Mouse (Mus musculus) brain, embryonic 18.5 days (tissue): ENCODE results near the gene Fry.

Experiments
- DNase-seq: peaks from one replicate; pipeline ENCODE4 v3.0.0-alpha.2; 2012; ENCODE audit warnings: low read depth, low spot score

Fry gene

DNA sequence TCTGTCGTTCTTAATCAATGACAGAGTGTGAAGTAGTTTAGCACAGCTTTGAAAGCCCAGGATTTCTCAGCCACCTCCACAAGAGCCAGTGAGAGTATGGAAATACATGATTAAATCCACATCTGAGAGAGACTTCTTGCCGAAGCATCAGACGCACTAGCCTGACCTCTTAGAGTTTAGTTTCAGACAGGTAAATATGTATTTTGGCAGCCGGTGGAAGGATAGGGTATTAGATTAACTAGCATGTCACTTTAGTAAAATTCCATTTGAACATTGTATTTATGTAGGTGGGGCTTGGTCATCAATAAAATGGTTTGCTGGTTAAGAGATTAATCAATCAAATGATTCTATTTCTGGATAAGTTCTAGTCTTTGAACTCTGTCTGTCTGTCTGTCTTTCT is 152.0 kb downstream of the Fry start:
- DNase-seq, result no peak

DNA sequence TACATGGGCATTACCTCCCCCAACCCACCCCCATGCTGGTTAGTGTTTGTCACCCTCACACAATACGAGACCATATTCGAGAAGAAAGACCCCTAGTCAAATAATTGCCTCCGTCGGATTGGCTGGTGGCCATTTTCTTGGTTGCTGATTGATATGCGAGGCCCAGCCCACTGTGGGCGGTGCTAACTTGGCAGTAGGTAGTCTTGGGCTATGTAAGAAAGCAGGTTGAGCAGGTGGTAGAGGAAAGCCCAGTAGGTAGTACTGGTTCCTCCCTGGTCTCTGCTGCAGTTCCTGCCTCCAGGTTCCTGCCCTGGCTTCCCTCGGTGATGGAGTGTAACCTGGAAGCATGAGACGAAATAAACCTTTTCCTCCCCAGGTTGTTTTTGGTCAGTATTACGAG is 153.7 kb downstream of the Fry start:
- no peak for DNase-seq

GRCm38 (mm10) chr5:150275314-150275713 is 156.9 kb downstream of the Fry start:
- DNase-seq, result no peak

- DNase-seq, result no peak
Observed at GRCm38 (mm10) chr5:150276611-150277010, 158.2 kb downstream of the Fry start.

GRCm38 (mm10) chr5:150279387-150279786 is 160.9 kb downstream of the Fry start:
- DNase-seq, result no peak

GRCm38 (mm10) chr5:150281084-150281483 is 162.6 kb downstream of the Fry start:
- DNase-seq, result no peak

DNA sequence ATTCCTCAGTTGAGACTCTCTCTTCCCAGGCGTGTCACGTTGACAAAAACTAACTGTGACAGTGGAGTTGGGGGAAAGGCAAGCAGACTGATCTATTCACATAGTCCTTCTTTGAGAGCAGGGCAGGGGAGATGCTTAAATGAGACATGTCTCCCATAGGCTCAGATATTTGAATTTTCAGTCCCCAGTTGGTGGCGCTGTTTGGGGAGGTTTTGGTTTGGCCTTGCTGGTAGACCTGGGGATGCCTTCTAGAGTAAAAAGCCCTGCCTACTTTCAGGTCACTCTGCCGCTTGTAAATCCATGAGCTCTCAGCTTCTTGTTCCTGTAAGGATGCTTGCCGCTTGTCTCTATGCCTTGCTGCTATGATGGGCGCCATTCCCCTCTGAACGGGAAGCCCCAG is 163.6 kb downstream of the Fry start:
- no peak for DNase-seq

DNA sequence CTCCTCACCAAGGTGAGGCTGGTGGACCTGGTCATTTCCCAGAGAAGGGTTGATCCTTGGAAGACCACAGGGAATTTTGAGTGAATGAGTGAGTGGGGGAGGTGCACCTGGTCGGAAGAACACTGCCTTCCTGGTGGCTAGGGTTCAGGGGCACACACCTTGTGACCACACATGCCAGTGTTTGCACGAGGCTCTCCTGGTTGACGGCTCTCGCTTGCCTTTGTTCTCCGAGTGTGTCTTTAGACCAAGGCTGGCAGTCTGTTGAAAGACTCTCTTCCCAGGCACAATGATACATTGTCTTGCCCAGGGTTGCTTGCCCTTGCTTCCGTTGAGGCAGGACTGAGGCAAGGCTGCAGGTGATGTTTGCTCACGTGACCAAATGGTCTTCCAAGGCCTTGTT is 169.5 kb downstream of the Fry start:
- DNase-seq, result no peak

- no peak for DNase-seq
Observed at GRCm38 (mm10) chr5:150289611-150290010, 171.2 kb downstream of the Fry start.

- DNase-seq, result no peak
Observed at GRCm38 (mm10) chr5:150290494-150291199, 172.2 kb downstream of the Fry start.

GRCm38 (mm10) chr5:150291216-150291615 is 172.8 kb downstream of the Fry start:
- no peak for DNase-seq

DNA sequence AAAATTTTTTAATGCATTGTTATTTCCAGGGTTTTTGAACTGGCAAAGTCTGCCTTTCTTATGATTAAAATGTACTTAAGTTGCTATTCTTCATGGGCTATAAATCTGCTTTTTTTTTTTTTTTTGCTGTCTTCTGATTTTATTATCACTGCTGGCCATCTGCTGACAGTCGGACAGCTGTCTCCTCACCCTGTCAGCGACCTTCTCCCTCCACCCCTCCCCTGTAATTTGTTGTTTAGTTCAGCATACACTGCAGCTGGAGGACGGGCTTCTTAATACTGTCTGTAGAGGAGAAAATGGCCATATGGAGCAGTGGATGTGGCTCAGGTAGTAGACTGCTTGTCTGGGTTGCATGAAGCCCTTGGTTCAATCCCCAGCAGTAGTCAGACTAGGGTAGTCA is 173.7 kb downstream of the Fry start:
- no peak for DNase-seq

DNA sequence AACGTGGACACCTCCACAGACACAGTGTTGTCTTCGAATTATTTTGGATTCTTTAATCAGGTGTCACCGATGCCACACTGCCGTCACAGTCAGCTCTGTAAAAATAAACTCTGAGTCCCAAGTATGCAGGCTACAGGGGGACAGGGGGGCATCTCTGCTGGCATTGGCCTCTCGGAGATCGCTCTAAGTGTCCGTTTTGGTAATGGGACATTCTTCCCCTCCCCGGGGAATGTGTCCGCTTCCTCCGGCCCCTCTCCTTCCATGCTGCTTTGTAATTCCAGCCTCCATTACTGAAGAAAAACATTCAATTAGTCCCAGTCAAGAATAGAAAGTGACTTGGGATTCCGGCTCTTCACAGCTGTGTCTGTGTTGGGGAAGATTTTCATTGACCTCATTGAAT is 175.9 kb downstream of the Fry start:
- no peak for DNase-seq

GRCm38 (mm10) chr5:150295096-150295495 is 176.7 kb downstream of the Fry start:
- DNase-seq, result no peak

DNA sequence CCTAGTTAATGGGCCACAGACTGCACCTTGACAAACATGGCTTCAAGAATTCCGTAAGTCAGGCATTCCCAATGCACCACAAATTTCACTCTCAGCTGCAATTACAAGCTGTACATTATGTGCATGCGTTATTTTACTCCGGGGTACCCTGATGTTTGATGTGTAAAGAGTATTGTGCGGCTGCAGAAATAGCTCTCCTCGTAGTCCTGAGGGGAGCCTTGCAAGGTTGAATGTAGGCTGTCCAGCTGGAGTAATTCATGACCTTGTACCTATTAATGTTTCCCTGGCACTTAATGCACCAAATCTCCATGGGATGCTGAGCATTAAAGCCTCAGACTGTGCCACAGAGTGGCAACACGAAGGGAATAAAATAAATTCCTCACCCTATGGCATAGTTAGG is 180.5 kb downstream of the Fry start:
- no peak for DNase-seq

DNA sequence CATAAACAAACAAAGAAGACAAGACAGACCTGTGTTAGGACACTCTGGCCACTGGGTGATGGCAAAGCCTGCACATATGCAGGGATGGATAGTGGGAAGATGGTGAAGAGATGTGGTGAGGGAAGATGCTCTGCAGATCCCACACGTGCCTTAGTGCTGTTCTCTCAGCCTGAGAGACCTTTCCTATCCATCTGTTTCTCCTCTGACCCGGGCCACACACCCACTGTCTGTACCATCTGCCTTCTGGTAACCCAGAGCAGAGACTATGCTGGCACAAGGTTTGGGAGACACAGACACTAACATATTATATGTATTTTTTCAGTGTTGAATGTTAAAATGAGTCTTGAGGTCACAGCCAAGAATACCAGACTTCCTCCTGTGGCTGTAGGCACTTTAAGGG is 183.7 kb downstream of the Fry start:
- no peak for DNase-seq

DNA sequence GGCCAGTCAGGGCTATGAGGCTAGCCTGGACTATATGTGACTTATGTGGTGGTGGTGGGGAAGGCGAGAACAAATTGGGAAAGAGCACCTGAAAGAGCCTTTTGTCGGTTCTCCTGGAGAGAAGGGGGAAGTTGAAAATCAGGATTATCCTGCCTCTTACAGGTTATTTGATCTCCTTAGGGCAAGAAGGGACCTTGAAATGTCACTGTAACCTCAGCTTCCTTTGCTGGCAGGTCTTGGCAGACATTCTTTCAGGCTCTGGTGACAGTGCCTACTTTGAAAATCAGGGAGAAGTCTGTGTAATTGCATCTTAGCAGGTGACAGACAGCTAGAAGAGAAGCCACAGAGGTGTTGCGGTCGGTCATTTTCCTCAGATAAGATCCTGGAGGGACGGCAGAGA is 184.6 kb downstream of the Fry start:
- DNase-seq, result no peak

DNA sequence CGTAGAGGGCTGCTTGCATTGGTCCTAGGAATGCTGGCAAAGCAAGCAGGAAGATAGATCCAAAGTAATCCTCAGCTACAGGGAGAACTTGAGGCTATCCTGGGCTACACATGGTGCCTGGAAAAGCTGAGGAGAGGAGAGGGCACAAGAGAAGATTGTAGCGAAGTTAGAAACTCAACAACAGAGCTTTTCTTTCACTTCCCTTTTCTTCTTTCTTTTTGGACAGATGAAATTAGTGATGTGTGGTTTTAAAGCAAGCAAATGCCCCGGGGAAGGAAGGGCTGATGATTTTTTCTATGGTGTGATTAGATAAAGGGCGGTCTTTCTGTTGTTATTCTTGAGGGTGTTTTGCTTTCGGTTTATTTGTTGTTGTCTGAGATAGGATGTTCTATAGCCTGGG is 188.1 kb downstream of the Fry start:
- no peak for DNase-seq

GRCm38 (mm10) chr5:150313229-150313628 is 194.8 kb downstream of the Fry start:
- no peak for DNase-seq

DNA sequence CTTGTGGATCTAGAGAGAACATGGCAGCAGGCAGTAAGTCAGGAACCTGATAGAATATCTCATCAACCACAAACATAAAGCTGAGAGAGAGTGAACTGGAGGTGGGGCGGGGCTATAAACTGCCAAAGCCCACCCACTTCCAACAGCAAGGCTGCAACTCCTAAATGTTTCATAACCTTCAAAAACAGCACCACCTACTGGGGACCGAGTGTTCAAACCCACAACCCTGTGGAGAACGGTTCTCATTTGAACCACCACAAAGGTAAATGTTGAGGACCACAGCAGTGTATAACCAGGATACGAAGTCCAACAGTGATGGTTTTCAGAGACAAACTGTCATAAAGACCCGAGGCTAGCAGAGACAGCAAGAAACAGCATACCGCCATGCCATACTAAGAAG is 196.1 kb downstream of the Fry start:
- no peak for DNase-seq

DNA sequence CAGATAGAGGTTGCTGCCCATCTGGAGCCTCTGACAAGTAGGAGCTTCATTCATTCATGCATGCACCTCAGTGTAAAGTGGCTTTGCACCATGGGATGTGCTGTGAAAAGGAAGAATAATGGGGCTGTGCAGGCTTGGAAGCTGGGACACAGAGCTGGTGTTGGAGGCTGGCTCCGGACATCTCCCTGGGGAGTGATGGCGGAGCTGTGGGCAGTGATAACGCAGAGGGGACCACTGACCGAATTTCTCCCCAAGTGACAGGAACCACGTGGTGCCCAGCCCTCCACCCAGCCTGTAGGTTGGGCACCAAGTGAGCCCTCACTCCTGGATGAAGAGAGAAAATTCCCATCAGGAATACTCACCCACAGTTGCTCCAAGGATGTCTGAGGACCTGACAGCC is 207.0 kb downstream of the Fry start:
- no peak for DNase-seq

GRCm38 (mm10) chr5:150328686-150329085 is 210.2 kb downstream of the Fry start:
- no peak for DNase-seq

GRCm38 (mm10) chr5:150331821-150332220 is 213.4 kb downstream of the Fry start:
- DNase-seq, result no peak

- DNase-seq, result no peak
Observed at GRCm38 (mm10) chr5:150332810-150333209, 214.4 kb downstream of the Fry start.
